Mouse (Mus musculus) embryonic facial prominence, embryonic 11.5 days (tissue): ENCODE measurements around the gene Fbxw7. TPM values are rescaled to one million over a fixed set of nuclear protein-coding genes. Genes with fewer than 3 reads are reported as not detected.

Source experiments
- ATAC-seq: fragments of 200-750 bp; cut with Nextera tagmentation; replicated peaks from 2 replicates; pipeline ENCODE4 v1.8.0; 2017; ENCODE audit warnings: low read depth; ENCODE audit not compliant: insufficient number of reproducible peaks, low FRiP score, low TSS enrichment
- DNase-seq: peaks from one replicate; pipeline ENCODE4 v3.0.0-alpha.2; 2015; ENCODE audit warnings: low spot score
- H3K27ac ChIP-seq: fragments of 300-500 bp; sonication (generic); replicated peaks from 2 replicates; pipeline ENCODE4 v1.5.1; 2014; ENCODE audit warnings: mild to moderate bottlenecking, low read depth, low read length, control low read depth
- H3K27me3 ChIP-seq: fragments of 300-500 bp; sonication (generic); 2 replicates; pipeline ENCODE4 v1.6.1; 2014; ENCODE audit warnings: mild to moderate bottlenecking, low read length, moderate library complexity, mixed read lengths; ENCODE audit not compliant: control insufficient read depth, insufficient read depth
- H3K36me3 ChIP-seq: fragments of 300-500 bp; sonication (generic); replicated peaks from 2 replicates; pipeline ENCODE4 v1.6.1; 2014; ENCODE audit warnings: low read depth, mild to moderate bottlenecking, low read length, moderate library complexity, mixed read lengths; ENCODE audit not compliant: control insufficient read depth, insufficient read depth
- H3K4me1 ChIP-seq: fragments of 300-500 bp; sonication (generic); 2 replicates; pipeline ENCODE4 v1.6.1; 2014; ENCODE audit warnings: low read length, mixed read lengths; ENCODE audit not compliant: control insufficient read depth, insufficient read depth
- H3K4me2 ChIP-seq: fragments of 300-500 bp; sonication (generic); 2 replicates; pipeline ENCODE4 v1.6.1; 2014; ENCODE audit warnings: low read depth, mild to moderate bottlenecking, control low read depth, low read length, moderate library complexity
- H3K4me3 ChIP-seq: fragments of 300-500 bp; sonication (generic); 2 replicates; pipeline ENCODE4 v1.5.1; 2014; ENCODE audit warnings: low read depth, low read length, control low read depth
- H3K9ac ChIP-seq: fragments of 300-500 bp; sonication (generic); replicated peaks from 2 replicates; pipeline ENCODE4 v1.6.1; 2014; ENCODE audit warnings: mild to moderate bottlenecking, control low read depth, low read length
- H3K9me3 ChIP-seq: fragments of 300-500 bp; sonication (generic); replicated peaks from 2 replicates; pipeline ENCODE4 v1.6.1; 2016; ENCODE audit warnings: mild to moderate bottlenecking, low read length, inconsistent platforms, mixed read lengths; ENCODE audit not compliant: control insufficient read depth
- WGBS: fragments of 180-500 bp; shearing (Covaris S2); extraction: QIAGEN DNeasy Blood & Tissue Kit; methylation state at CpG from one replicate; pipeline ENCODE4 v1.1.7; 2014; 5-methylcytosine and 5-hydroxymethylcytosine counted together
- polyA plus RNA-seq: library from polyadenylated mRNA; unstranded; fragments of >200 nt; fragmentation: Nextera tagmentation; extraction: Ambion mirVana; gene quantifications from 2 replicates; pipeline ENCODE4 v1.2.1, GENCODE M21; 2014

Fbxw7 gene
- polyA plus RNA-seq, 1 experiment from 2014 or later: 13.1 TPM

- Histone ChIP-seq H3K4me1 (no peaks in the 10 kb centered on the region), H3K4me2 (no peak overlapping the region), H3K27ac (no peak overlapping the region), H3K9ac (no peak overlapping the region), H3K4me3 (no peak overlapping the region), H3K27me3 (no peaks in the 10 kb centered on the region), H3K36me3 (no peaks in the 10 kb centered on the region), H3K9me3 (no peaks in the 10 kb centered on the region)
- 87% methylated on average over 1 of the region's 1 CpGs for WGBS
- ATAC-seq: no peak
- DNase-seq: no peak
These were observed 52.4 kb downstream of the Fbxw7 start for GRCm38 (mm10) chr3:84867434-84867975.

GRCm38 (mm10) chr3:84867991-84868390, 52.9 kb downstream of the Fbxw7 start:
- Histone ChIP-seq H3K4me2 (no peak overlapping the region), H3K27me3 (no peaks in the 10 kb centered on the region), H3K36me3 (no peaks in the 10 kb centered on the region), H3K4me1 (no peaks in the 10 kb centered on the region), H3K4me3 (no peak overlapping the region), H3K9ac (no peak overlapping the region), H3K27ac (no peak overlapping the region), H3K9me3 (no peaks in the 10 kb centered on the region)
- no peak for DNase-seq
- ATAC-seq: no peak
- 50% methylated on average over 1 of the region's 1 CpGs for WGBS

- ATAC-seq: no peak
- Histone ChIP-seq H3K27ac (no peak overlapping the region), H3K4me3 (no peak overlapping the region), H3K9ac (no peak overlapping the region), H3K4me1 (no peaks in the 10 kb centered on the region), H3K9me3 (no peaks in the 10 kb centered on the region), H3K4me2 (no peak overlapping the region), H3K27me3 (no peaks in the 10 kb centered on the region), H3K36me3 (no peaks in the 10 kb centered on the region)
- no peak for DNase-seq
These were observed 55.1 kb downstream of the Fbxw7 start for GRCm38 (mm10) chr3:84870126-84870525.

- Histone ChIP-seq H3K4me2 (no peak overlapping the region), H3K4me1 (no peaks in the 10 kb centered on the region), H3K9ac (no peak overlapping the region), H3K4me3 (no peak overlapping the region), H3K27me3 (no peaks in the 10 kb centered on the region), H3K9me3 (no peaks in the 10 kb centered on the region), H3K36me3 (no peaks in the 10 kb centered on the region), H3K27ac (no peak overlapping the region)
- 82% methylated on average over 9 of the region's 9 CpGs for WGBS
- DNase-seq (no peak), ATAC-seq (no peak)
These were observed 60.2 kb downstream of the Fbxw7 start for GRCm38 (mm10) chr3:84875306-84875705.

- WGBS: 75% methylated on average over 4 of the region's 4 CpGs
- no peaks in the 10 kb centered on the region for H3K36me3 ChIP-seq
- no peak for ATAC-seq
- H3K9ac ChIP-seq: no peak overlapping the region
- H3K9me3 ChIP-seq: no peaks in the 10 kb centered on the region
- no peak overlapping the region for H3K27ac ChIP-seq
- H3K27me3 ChIP-seq: no peaks in the 10 kb centered on the region
- H3K4me1 ChIP-seq: no peaks in the 10 kb centered on the region
- no peak overlapping the region for H3K4me2 ChIP-seq
- peak; percentile 21 for DNase-seq
- no peak overlapping the region for H3K4me3 ChIP-seq
These were observed 61.1 kb downstream of the Fbxw7 start for GRCm38 (mm10) chr3:84876211-84876610.

GRCm38 (mm10) chr3:84883817-84884483, 68.9 kb downstream of the Fbxw7 start:
- no peaks in the 10 kb centered on the region for H3K4me1 ChIP-seq
- H3K9ac ChIP-seq: no peak overlapping the region
- H3K36me3 ChIP-seq: no peaks in the 10 kb centered on the region
- WGBS: 64% methylated on average over 11 of the region's 11 CpGs
- ATAC-seq: 0 out of 2 replicates have a peak, but pooled peaks have one; percentile 39
- no peaks in the 10 kb centered on the region for H3K9me3 ChIP-seq
- H3K27me3 ChIP-seq: no peaks in the 10 kb centered on the region
- H3K4me3 ChIP-seq: no peak overlapping the region
- DNase-seq: no peak
- no peak overlapping the region for H3K4me2 ChIP-seq
- H3K27ac ChIP-seq: no peak overlapping the region

GRCm38 (mm10) chr3:84889648-84890047, 74.6 kb downstream of the Fbxw7 start:
- no peak for ATAC-seq
- Histone ChIP-seq H3K9ac (no peak overlapping the region), H3K27me3 (no peaks in the 10 kb centered on the region), H3K4me1 (no peaks in the 10 kb centered on the region), H3K4me2 (no peak overlapping the region), H3K27ac (no peak overlapping the region), H3K9me3 (no peaks in the 10 kb centered on the region), H3K36me3 (no peaks in the 10 kb centered on the region), H3K4me3 (no peak overlapping the region)
- peak; percentile 67 for DNase-seq
- WGBS: 61% methylated on average over 1 of the region's 1 CpGs

GRCm38 (mm10) chr3:84890983-84891382, 75.9 kb downstream of the Fbxw7 start:
- Histone ChIP-seq H3K4me3 (no peak overlapping the region), H3K4me2 (no peak overlapping the region), H3K9ac (no peak overlapping the region), H3K36me3 (no peaks in the 10 kb centered on the region), H3K27ac (no peak overlapping the region), H3K9me3 (no peaks in the 10 kb centered on the region), H3K4me1 (no peaks in the 10 kb centered on the region), H3K27me3 (no peaks in the 10 kb centered on the region)
- ATAC-seq (no peak), DNase-seq (no peak)
- WGBS: 94% methylated on average over 5 of the region's 5 CpGs
